Mouse (Mus musculus) heart, adult 9 months (tissue): ENCODE measurements around the gene Urah.

Experiments
- DNase-seq, 2 experiments: peaks; one replicate each; pipeline ENCODE4 v3.0.0; 2022; ENCODE audit warnings: low spot score in 2 of 2

The Urah gene

DNA sequence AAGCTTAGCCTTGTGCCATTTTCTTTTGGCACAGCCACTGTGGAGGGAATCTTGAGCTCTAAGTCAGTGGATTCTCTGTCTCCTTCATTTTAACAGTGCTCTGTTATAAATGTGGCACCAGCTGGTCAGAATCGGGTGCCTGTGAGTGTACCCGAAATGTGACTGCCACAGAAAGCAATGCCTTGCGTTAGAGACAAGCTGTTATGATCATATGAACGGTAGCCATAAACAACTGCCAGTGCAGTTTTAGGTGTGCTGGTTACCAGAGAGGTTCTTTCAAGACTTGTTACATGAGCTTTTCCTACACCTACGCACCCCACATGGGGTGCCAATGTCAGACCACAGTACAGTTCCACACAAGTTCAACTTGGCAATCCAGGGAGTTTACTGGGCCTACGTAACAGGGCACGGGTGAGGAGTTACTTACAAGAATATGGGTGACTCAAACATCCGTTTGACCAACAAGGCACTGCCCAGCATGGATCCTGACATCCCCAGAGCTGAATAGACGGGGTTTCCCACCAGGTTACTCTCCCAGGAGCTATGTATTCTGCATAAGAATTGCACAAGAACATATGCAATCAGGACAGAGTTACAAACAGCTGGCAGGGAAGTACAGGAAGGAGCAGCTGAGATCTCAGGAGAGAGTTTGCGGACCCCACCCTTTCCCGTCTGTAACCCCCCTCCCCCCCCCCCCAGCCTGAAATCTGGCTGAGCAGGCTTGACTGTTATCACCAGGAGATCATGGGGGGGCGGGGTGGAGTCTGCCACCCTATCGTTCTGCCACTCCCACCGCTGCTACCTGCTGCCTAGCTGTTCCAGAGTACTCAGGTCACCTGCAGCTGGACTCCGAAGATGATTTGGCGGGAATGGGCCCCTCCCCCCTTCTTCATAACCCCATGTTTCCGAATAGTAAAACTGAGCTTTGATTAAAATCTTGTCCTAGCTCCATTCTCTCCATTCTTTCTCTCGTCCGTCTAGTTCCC, 6.2 kb downstream of the Urah start:
- no peak for DNase-seq

DNA sequence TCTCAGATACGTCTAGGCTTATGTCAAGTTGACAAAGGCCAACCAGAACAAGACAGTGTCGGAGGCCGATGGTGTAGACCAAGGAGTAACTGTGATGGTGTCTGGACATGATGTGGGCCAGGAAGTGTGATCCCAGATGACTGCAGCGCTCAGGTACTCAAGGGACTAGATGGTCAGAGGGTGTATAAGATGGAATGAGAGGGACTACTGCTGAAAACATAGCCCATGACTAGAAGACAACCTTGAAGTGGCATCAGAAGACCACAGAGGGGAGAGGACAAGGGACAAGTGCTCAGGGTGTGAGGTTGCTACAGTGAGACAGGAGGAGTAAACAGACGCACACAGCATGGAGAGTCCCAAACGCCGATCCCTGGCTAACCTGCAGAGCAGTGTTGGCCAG, 9.0 kb downstream of the Urah start:
- DNase-seq: no peak

DNA sequence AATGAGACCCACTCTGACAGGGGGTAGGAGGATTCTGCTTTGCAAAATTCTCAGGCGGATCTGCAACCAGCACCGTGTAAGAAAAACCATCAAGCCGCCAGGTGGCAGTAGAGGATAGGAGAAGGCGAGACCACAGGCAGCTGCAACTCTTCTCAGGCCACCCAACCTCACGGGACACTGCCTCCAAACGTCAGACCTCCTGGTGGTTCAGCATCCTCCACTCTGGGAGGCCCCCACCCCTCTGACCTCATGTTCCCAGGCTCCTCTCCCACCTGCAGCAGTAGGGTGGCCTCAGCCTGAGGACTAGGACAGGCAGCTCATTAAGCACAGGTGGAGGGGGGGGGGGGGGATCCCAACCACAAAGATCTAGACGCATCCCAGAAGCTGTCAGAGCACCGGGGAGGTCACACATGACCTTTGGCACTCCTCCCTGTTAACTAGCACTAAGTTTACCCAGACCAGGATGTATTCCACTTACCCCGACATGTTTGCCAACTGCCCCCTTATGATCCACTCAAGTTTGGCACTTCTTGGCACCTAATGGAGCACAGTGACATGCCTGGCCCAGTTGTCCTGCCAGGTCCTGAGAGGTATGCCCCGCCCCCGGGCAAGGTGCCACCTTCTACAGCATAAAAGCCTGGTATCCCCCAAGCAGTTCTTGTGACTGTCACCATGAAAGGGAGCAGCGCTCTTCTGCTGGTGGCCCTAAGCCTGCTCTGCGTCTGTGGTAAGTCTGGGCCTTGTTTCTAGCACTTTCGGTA, 10.3 kb downstream of the Urah start, which contains the start of gene Scgb1c1:
Gene Scgb1c1 (plus strand): TSS at position 643 of the 761 bp plus-strand sequence.
- DNase-seq: peak; percentile 74 to 86

DNA sequence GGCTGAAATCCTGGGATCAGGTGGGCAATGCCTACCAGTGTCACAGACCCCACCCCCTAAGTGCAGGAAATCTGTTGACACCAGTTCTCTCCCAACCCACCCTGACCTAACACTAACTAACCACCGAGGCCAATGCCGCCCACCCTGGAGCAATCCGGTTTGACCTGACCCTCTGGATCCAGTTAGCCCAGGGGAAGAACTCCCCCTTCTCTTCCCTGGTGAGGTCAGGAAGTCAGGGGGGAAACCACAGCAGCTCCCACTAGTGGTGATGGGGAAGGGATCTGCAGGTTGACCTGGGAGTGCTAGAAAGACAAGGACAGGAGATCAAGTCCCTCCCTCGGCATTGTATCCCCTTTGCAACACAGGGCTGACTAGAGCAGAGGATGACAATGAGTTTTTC, 10.9 kb downstream of the Urah start:
- no peak for DNase-seq

DNA sequence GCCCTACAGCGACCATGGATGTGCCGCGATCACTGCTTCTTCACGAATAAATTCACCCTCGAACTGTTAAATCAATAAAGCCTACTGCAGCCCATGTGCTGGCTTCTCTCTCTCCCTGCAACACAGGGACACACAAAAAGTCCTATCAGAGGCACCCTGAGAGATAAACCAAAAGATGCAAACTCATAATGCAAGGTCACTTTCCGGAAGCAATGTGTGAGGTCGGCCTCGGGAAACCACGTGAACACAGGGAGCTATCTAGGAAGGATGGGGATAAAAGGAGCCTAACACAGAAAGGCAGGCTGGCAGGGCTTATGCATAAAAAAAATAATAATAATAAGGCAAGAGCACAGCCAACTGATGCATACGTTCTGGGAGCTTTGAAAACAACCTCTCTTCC, 11.9 kb downstream of the Urah start:
- no peak for DNase-seq

DNA sequence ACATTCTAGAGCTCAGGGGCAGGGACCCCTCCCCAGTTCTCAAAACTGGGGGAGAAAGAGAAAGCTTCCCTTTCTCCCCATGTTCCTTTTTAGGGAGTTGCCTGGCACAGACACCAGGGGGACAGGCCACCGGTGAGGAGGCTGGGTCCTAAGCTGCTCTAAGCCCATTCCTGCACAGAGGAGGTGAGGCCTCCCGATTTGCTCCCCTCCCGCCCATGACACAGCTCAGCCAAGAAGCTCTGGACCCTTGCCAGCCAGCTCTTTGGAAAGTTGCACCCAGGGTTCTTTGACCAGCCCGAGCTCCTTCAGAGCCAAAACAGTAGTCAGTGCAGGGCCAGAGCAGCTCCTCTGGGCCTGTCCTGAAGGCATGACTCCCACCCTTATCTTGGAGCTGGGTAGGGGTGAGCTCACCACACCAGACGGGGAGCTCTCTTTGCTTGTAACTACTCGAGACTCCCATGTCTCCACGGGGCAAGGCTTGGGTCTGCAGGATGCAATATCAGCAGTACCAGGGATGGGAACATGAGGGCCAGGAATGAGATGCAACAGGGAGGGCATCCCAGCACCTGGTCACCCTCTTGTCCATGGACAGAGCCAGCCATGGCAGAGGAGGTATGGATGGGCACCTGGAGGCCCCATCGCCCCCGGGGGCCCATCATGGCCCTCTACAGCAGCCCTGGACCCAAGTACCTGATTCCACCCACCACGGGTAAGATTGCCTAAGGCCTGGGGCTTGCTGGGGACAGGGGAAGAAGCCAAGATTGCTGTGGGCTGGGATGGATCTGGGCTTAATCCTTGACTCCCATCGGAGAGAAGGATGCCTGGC, 13.2 kb downstream of the Urah start, which contains the start of gene Odf3:
Gene Odf3 (plus strand): TSS at position 51 of the 826 bp plus-strand sequence.
- DNase-seq: no peak

DNA sequence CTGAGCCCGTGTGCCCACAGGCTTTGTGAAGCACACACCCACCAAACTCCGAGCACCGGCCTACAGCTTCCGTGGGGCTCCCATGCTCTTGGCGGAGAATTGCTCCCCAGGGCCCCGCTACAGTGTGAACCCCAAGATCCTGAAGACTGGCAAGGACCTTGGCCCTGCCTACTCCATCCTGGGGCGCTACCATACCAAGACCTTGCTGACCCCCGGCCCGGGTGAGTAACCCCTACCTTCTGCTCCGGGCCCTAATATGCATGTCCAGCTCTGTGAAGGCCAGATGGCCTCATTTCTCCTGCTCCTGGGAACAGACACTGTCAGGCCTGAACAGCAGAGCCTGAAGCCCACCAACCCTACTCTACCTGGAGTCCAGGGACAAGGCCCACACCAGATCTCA, 13.8 kb downstream of the Urah start:
- DNase-seq: no peak

DNA sequence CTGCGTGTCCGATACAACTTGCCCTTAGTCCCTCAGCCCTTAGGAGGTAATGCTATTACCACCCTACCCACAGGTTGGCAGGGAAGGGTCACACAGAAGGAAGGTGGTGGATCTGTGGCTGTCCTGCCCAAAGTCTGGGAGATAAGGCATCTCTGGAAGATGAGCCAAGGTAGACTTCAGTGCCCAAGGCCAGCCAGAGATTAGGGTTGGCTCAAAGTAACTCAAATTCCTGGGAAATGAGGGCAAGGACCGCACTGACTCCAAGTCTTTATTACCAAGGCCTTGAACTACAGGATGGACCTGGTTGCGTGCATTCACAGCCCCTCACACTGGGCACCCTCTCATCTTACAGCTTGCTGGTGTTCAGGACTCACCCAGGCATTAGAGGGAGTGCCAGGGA, 17.1 kb downstream of the Urah start:
- no peak for DNase-seq

DNA sequence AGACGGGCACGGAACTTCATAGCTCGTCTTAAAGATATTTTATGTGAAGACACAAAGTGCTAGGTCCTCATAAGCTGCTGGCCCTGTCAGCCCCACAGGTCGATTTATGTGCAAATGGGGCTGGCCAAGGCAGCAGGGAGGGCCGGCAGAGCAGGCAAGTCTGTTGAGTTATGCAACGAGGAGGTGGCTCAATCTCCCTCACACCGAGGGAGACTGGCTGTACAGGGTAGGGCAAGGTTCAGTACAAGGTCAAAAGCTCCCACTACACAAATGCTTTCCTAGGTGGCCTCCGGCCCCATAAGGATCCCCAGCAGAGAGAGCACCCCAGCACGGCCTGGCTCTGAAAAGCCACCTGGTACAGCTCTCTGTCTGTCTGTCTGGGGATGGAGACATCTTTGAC, 18.6 kb downstream of the Urah start:
- DNase-seq: no peak

DNA sequence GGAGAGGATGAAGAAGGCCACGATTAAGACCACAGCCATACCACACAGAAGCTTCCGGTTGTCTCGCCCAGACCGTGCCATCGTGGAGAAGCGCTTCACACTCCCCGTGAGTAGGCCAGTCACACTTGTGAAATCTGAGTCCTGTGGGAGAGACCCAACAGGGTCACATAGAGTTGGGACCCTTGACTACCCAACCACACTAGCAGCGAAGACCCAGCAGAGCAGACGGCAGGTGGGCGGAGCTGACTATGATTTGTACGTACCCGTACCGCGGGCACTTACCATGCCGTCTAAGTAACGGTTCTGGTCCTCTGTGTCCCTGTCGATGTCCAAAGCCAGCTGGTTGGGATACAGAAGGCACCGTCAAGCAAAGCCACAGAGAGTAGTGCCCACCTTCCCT, 19.7 kb downstream of the Urah start:
- no peak for DNase-seq

DNA sequence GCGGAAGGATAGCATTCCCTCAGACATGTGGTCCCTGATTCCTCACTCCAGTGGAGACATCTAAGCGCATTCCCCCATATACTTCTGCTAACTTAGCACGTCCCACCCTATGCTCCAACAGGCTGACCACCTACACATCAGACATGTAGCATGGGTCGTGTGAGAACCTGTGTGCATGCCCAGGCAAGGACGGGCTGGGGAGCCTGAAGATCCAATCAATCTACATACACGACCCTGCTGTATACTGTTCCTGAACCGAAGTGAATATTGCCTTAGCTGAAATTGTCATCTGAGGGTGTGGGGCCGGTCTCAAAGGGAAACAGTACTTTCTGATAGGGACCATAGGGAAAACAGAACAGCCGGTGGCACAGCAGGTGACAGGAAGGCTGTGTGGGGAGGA, 20.4 kb downstream of the Urah start:
- DNase-seq: no peak

DNA sequence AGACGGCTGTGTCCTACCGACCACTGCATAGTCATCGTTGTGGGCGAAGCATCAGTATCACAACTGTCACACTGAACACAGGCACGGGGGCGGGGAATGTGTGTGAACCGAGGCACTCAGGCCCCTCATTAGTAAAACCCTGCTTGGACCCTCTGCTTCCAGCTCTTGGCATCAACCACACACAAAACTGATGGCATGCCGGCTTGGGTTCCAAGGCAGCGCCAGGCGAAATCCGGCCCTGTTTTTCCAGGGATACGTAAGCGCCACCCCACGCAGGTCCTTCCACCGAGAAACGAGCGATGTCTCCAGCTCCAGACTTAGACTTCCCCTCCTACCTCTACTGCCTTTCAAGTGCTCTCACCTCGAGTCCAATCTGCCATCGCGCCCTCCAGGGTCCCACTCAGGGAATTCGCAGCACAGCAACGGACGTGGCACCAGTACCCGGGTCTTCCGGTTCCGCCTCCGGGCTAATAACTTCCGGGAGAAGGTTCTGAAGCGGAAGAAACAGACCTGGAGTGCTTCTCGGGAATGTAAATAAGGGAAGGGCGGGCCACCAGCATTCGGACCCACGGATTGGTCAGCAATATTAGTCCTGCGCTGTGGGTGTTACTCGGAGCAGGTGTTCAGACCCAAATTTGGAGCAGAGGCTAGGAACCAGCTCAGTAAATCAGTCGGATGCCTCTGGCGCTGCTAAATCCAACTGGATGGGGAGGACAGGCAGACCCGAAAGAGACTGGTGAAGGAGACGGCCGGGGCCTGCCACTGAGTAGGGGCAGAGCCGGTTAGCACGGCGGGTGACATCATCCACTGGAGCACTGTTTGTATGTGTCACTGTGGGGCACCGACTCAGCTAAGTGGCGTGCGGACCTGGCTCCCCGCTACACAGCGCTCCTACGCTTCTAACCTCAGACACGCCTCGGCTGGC, 21.3 kb downstream of the Urah start, which contains the start of gene Gm45785:
Gene Gm45785 (minus strand): TSS at position 472 of the 925 bp plus-strand sequence.
- peak; percentile 90 to 93 for DNase-seq

DNA sequence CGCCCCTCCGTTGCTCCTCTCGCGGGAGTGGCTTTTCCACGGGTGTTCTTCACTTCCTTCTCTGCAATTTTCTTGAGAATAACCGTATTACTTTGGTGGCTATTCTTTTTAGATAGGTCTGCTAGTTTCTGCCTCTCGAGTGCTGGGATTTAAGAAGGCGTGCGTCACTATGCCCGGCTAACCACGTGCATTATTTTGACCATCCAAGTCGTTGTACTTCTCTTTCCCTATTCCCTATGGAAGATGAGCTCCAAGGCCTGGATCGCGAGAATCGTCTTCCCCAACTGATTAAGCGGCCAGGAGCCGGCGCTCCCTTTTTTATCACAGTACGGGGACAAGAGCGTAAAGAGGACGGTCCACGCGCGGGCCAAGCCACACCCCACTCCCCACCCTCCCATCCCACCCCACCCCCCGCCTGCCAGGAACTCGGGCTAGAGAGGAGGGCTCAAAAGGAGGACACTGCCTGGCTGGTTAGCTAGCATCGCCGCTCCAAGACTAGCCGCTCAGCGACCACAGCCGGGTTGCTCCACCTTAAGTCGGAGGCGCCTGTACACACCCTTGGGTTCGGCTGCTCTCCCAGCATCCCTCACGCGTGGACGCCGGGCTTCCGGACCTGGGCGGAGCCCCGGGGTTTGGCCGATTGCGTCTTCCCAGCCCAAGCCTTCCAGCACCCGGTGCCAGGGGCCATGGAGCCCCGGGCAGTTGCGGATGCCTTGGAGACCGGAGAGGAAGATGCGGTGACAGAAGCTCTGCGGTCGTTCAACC, 22.1 kb downstream of the Urah start, which contains the start of gene Ric8a:
Gene Ric8a (plus strand): TSS at position 173 of the 765 bp plus-strand sequence.
- peak; percentile 93 to 94 for DNase-seq

DNA sequence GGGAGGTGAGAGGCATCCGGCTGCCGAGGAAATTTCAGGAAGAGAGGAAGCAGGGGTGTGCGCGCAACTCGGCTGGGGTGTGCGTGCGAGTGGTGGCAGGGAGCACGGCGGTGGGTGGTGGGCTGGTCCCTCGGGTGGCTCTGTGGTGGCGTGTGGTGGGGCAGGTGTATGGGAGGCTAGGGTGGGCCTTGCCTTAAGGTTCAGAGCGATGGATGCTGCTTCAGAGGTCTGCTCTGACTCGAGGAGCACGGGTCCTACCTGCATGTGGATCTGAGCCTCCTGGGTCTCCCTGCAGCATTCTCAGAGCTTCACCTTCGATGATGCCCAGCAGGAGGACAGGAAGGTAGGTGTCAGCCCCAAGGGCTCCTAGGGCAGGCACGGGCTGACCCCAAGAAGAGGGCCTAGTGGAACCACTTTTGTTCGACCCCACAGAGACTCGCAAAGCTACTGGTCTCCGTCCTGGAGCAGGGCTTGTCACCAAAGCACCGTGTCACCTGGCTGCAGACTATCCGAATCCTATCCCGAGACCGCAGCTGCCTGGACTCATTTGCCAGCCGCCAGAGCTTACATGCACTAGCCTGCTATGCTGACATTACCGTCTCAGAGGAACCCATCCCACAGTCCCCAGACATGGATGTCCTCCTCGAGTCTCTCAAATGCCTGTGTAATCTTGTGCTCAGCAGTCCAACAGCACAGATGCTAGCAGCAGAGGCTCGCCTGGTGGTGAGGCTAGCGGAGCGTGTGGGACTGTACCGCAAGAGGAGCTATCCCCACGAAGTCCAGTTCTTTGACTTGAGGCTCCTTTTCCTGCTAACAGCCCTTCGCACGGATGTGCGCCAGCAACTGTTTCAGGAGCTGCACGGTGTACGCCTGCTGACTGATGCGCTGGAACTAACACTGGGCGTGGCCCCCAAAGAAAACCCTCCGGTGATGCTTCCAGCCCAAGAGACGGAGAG, 23.0 kb downstream of the Urah start, which contains the start of gene Bet1l:
Gene Bet1l (minus strand): TSS at position 28 of the 956 bp plus-strand sequence.
- DNase-seq: no peak

DNA sequence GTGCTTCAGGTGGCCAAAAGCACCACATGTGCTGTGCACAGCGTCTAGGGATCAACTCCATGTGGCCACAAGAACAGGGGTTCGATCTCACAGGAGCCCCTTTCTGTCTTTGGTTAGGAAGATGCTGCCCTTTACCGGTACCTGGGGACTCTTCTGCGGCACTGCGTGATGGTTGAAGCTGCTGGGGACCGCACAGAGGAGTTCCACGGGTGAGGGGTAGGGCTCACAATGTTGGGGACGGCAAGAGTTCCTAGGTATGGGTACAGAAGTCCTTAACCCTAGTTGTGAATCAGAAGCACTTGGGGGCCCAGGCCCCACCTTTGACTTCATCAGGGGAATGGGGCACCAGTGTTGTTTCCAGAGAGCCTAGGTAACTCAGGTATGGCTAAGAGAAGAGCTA, 23.9 kb downstream of the Urah start:
- no peak for DNase-seq

DNA sequence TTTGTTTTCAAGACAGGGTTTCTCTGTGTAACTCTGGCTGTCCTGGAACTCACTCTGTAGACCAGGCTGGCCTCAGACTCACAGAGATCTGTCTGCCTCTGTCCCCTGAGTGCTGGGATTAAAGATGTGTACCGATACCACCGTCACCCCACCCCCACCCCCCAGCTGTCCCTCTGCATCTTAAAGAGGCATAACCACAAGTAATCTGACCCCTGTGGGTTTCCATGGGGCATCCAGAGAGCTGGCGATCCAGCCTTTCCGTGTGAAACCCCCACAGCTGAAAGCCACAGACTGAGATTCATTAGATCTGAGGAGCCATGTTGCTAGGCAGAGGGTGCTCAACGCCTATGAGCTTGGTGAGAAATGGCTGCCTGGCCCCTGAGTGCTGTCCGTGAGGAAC, 25.2 kb downstream of the Urah start:
- DNase-seq: no peak

DNA sequence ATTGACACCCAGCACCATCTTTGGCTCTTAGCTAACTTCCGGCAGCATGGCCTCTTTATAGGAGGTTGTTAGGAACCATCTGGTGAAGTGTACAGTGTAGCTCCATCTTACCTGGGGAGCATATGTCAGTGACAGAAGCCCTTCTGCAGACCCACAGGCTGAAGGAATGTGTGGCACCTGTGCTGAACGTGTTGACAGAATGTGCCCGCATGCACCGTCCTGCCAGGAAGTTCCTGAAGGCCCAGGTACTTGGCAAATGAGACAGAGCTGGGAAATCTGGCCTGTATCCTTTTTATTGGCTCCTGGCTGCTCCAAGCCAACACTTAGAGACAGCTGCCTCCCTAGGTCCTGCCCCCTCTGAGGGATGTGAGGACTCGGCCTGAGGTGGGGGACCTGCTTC, 25.9 kb downstream of the Urah start:
- no peak for DNase-seq

DNA sequence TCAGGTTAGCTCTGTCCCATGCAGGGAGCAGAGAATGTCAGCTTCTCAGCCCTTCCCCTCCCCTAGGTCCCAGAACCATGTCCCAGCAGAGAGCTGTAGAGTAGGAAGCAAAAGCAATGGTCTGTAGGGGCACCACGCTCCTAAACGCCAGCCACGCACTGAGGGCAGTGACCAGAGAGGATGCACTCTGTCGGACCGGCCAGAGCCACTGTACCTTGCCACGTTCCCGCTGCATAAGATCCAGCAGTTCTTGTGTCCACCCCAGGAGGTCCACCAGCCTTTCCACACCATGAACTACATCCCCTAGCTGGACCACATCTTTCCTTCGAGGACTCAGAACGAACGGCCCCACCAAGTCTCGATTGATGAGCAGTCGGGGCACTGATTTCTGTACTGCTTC, 29.9 kb downstream of the Urah start:
- no peak for DNase-seq
